Mouse (Mus musculus): ENCODE data around the gene Nme3. TPM values are rescaled to one million over a fixed set of nuclear protein-coding genes. Genes with fewer than 3 reads are reported as not detected.

Nme3 gene
- polyA plus RNA-seq, 1 experiment from 2014 or later = 79.8 TPM

Other genes with a start within 250 kb of the Nme3 start
- gene Slc9a3r2, start 246.2 kb upstream of the Nme3 start, polyA plus RNA-seq (2015; fragmentation: Nextera tagmentation; extraction: Ambion mirVana) = 51.0 and 53.7 TPM in 2 replicates
- gene Npw, start 238.0 kb upstream of the Nme3 start, polyA plus RNA-seq (2015; fragmentation: Nextera tagmentation; extraction: Ambion mirVana) = 0.30 and 0.46 TPM in 2 replicates
- gene Zfp598, start 226.8 kb upstream of the Nme3 start, polyA plus RNA-seq (2015; fragmentation: Nextera tagmentation; extraction: Ambion mirVana) = 19.3 and 22.1 TPM in 2 replicates
- gene Syngr3, start 206.5 kb upstream of the Nme3 start, polyA plus RNA-seq (2015; fragmentation: Nextera tagmentation; extraction: Ambion mirVana) = 6.3 and 6.9 TPM in 2 replicates
- 40.9 and 44.1 TPM in 2 replicates for gene Gfer, start 200.3 kb upstream of the Nme3 start, polyA plus RNA-seq (2015; fragmentation: Nextera tagmentation; extraction: Ambion mirVana)
- gene Noxo1, start 200.3 kb upstream of the Nme3 start, polyA plus RNA-seq (2015; fragmentation: Nextera tagmentation; extraction: Ambion mirVana) = 3.2 and 3.5 TPM in 2 replicates
- gene Tbl3, start 188.8 kb upstream of the Nme3 start, polyA plus RNA-seq (2015; fragmentation: Nextera tagmentation; extraction: Ambion mirVana) = 64.4 and 68.0 TPM in 2 replicates
- gene Rnf151, start 178.4 kb upstream of the Nme3 start, polyA plus RNA-seq (2015; fragmentation: Nextera tagmentation; extraction: Ambion mirVana) = 0.19 TPM in 1 of 2 replicates, not detected in the other
- gene Rps2, start 178.4 kb upstream of the Nme3 start, polyA plus RNA-seq (2015; fragmentation: Nextera tagmentation; extraction: Ambion mirVana) = 1,497 and 1,515 TPM in 2 replicates
- 238 and 259 TPM in 2 replicates for gene Ndufb10, start 172.0 kb upstream of the Nme3 start, polyA plus RNA-seq (2015; fragmentation: Nextera tagmentation; extraction: Ambion mirVana)
- 0.15 TPM in 1 of 2 replicates, not detected in the other for gene Rpl3l, start 168.7 kb upstream of the Nme3 start, polyA plus RNA-seq (2015; fragmentation: Nextera tagmentation; extraction: Ambion mirVana)
- 37.0 and 41.4 TPM in 2 replicates for gene Msrb1, start 159.9 kb upstream of the Nme3 start, polyA plus RNA-seq (2015; fragmentation: Nextera tagmentation; extraction: Ambion mirVana)
- gene Hs3st6, start 143.5 kb upstream of the Nme3 start, polyA plus RNA-seq (2015; fragmentation: Nextera tagmentation; extraction: Ambion mirVana) = 1.1 and 1.5 TPM in 2 replicates
- 0.08 TPM in 1 of 2 replicates, not detected in the other for gene Meiob, start 92.2 kb upstream of the Nme3 start, polyA plus RNA-seq (2015; fragmentation: Nextera tagmentation; extraction: Ambion mirVana)
- gene Hagh, start 56.4 kb upstream of the Nme3 start, polyA plus RNA-seq (2015; fragmentation: Nextera tagmentation; extraction: Ambion mirVana) = 49.1 and 49.3 TPM in 2 replicates
- 34.5 and 35.4 TPM in 2 replicates for gene Fahd1, start 46.1 kb upstream of the Nme3 start, polyA plus RNA-seq (2015; fragmentation: Nextera tagmentation; extraction: Ambion mirVana)
- gene Igfals, start 30.5 kb upstream of the Nme3 start, polyA plus RNA-seq (2015; fragmentation: Nextera tagmentation; extraction: Ambion mirVana) = 3.9 and 4.0 TPM in 2 replicates
- gene Nubp2, start 10.2 kb upstream of the Nme3 start, polyA plus RNA-seq (2015; fragmentation: Nextera tagmentation; extraction: Ambion mirVana) = 49.0 and 49.6 TPM in 2 replicates
- gene Spsb3, start 9.9 kb upstream of the Nme3 start, polyA plus RNA-seq (2015; fragmentation: Nextera tagmentation; extraction: Ambion mirVana) = 32.1 and 32.5 TPM in 2 replicates
- 26.3 and 29.3 TPM in 2 replicates for gene Eme2, start 1.4 kb upstream of the Nme3 start, polyA plus RNA-seq (2015; fragmentation: Nextera tagmentation; extraction: Ambion mirVana)
- gene Mrps34, start 1.4 kb upstream of the Nme3 start, polyA plus RNA-seq (2015; fragmentation: Nextera tagmentation; extraction: Ambion mirVana) = 102 and 112 TPM in 2 replicates
- 29.2 and 31.3 TPM in 2 replicates for gene Mapk8ip3, start 40.5 kb downstream of the Nme3 start, polyA plus RNA-seq (2015; fragmentation: Nextera tagmentation; extraction: Ambion mirVana)
- 183 and 204 TPM in 2 replicates for gene Jpt2, start 64.2 kb downstream of the Nme3 start, polyA plus RNA-seq (2015; fragmentation: Nextera tagmentation; extraction: Ambion mirVana)
- gene Cramp1l, start 119.3 kb downstream of the Nme3 start, polyA plus RNA-seq (2015; fragmentation: Nextera tagmentation; extraction: Ambion mirVana) = 7.1 and 7.6 TPM in 2 replicates
- 18.9 and 21.6 TPM in 2 replicates for gene Ift140, start 119.6 kb downstream of the Nme3 start, polyA plus RNA-seq (2015; fragmentation: Nextera tagmentation; extraction: Ambion mirVana)
- gene Tmem204, start 187.1 kb downstream of the Nme3 start, polyA plus RNA-seq (2015; fragmentation: Nextera tagmentation; extraction: Ambion mirVana) = 23.5 and 23.7 TPM in 2 replicates
- gene Telo2, start 219.5 kb downstream of the Nme3 start, polyA plus RNA-seq (2015; fragmentation: Nextera tagmentation; extraction: Ambion mirVana) = 38.6 and 40.2 TPM in 2 replicates
- gene Ptx4, start 224.3 kb downstream of the Nme3 start, polyA plus RNA-seq (2015; fragmentation: Nextera tagmentation; extraction: Ambion mirVana) = 0.12 and 0.36 TPM in 2 replicates
- gene Clcn7, start 236.9 kb downstream of the Nme3 start, polyA plus RNA-seq (2015; fragmentation: Nextera tagmentation; extraction: Ambion mirVana) = 18.1 and 21.1 TPM in 2 replicates